Mouse (Mus musculus): ENCODE results near the gene Tsnaxip1. TPM values are rescaled to one million over a fixed set of nuclear protein-coding genes. Genes with fewer than 3 reads are reported as not detected.

Tsnaxip1 gene
- polyA plus RNA-seq, 1 experiment = not detected

- Histone ChIP-seq H3K27me3 (replicated peaks; ENCODE audit: control insufficient read depth, insufficient read depth, low read length) (no peaks in the 10 kb centered on the region), H3K27ac (ENCODE audit: insufficient read depth, low read depth, low read length) (no peak overlapping the region), H3K4me3 (ENCODE audit: insufficient read depth, low read depth, low read length) (no peak overlapping the region), H3K4me1 (ENCODE audit: control insufficient read depth, insufficient read depth, low read length) (peaks cover 14% of the 10 kb centered on the region), H3K36me3 (ENCODE audit: control insufficient read depth, insufficient read depth, low read length) (no peaks in the 10 kb centered on the region)
- TF ChIP-seq POLR2A (IDR thresholded peaks at IDR 0.05; ENCODE audit: low read depth, low read length) = no peak
- TF ChIP-seq CTCF (conservative IDR thresholded peaks at IDR 0.05; ENCODE audit: insufficient read depth, insufficient read length, low read depth, low read length) = no peak
- WGBS = 70% methylated on average over 3 of the region's 3 CpGs
- no peak for DNase-seq
These were observed 33.4 kb upstream of the Tsnaxip1 start for GRCm38 (mm10) chr8:105794009-105794598.

- H3K27me3 ChIP-seq (replicated peaks; ENCODE audit: control insufficient read depth, insufficient read depth, low read length) = no peaks in the 10 kb centered on the region
- no peak overlapping the region for H3K27ac ChIP-seq (ENCODE audit: insufficient read depth, low read depth, low read length)
- WGBS = 64% methylated on average over 1 of the region's 1 CpGs
- TF ChIP-seq POLR2A (IDR thresholded peaks at IDR 0.05; ENCODE audit: low read depth, low read length) (no peak), CTCF (conservative IDR thresholded peaks at IDR 0.05; ENCODE audit: insufficient read depth, insufficient read length, low read depth, low read length) (no peak)
- H3K4me1 ChIP-seq (ENCODE audit: control insufficient read depth, insufficient read depth, low read length) = peaks cover 17% of the 10 kb centered on the region
- no peak for DNase-seq
- no peak overlapping the region for H3K4me3 ChIP-seq (ENCODE audit: insufficient read depth, low read depth, low read length)
- no peaks in the 10 kb centered on the region for H3K36me3 ChIP-seq (ENCODE audit: control insufficient read depth, insufficient read depth, low read length)
These were observed 31.7 kb upstream of the Tsnaxip1 start for GRCm38 (mm10) chr8:105795785-105796184.

- WGBS = 64% methylated on average over 5 of the region's 5 CpGs
- no peak overlapping the region for H3K4me3 ChIP-seq (ENCODE audit: insufficient read depth, low read depth, low read length)
- peak; percentile 30 for DNase-seq
- peaks cover 17% of the 10 kb centered on the region for H3K4me1 ChIP-seq (ENCODE audit: control insufficient read depth, insufficient read depth, low read length)
- no peaks in the 10 kb centered on the region for H3K27me3 ChIP-seq (replicated peaks; ENCODE audit: control insufficient read depth, insufficient read depth, low read length)
- H3K27ac ChIP-seq (ENCODE audit: insufficient read depth, low read depth, low read length) = 0 out of 2 replicates have a peak overlapping the region, but pooled peaks have one; percentile 15
- no peak for TF ChIP-seq POLR2A (IDR thresholded peaks at IDR 0.05; ENCODE audit: low read depth, low read length)
- no peaks in the 10 kb centered on the region for H3K36me3 ChIP-seq (ENCODE audit: control insufficient read depth, insufficient read depth, low read length)
These were observed 29.1 kb upstream of the Tsnaxip1 start for GRCm38 (mm10) chr8:105798408-105798807.

DNA sequence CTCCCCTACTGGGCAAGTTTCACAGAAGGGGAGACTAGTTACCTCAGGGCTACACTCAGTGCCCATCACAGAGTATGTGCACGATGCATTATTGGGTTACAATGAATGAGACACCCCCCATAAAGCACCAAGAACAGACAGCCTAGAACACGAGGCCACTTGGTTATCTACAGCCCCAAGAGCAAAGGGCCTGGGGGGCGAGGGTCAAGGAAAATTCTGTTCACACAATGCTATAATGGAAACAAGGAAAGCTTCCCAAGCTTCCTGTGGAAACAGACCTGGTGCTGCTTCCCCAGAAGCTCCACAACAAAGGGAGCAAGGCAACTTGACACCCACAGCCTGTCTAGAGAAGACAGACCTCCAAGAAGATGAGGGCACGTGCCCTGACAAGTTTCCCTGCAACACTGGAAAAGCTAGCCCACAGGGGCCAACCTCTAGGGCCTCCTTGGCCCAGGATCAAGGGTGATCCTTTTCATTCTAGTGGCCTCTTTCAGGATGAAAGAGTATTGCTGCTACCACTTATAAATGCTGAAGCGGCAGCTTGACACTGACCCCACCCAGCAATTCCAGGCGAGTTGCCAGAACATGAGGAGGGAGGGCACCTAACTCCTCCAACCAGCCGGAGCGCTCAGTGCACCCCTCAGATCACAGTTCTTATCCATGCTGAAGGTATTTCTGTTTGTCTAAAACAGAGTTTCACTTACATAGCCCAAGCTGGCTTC lies 28.3 kb upstream of the Tsnaxip1 start:
- no peak overlapping the region for H3K4me3 ChIP-seq (ENCODE audit: insufficient read depth, low read depth, low read length)
- TF ChIP-seq CTCF (conservative IDR thresholded peaks at IDR 0.05; ENCODE audit: insufficient read depth, insufficient read length, low read depth, low read length) (no peak), POLR2A (IDR thresholded peaks at IDR 0.05; ENCODE audit: low read depth, low read length) (no peak)
- peak; percentile 94 for DNase-seq
- H3K4me1 ChIP-seq (ENCODE audit: control insufficient read depth, insufficient read depth, low read length) = peaks cover 17% of the 10 kb centered on the region
- H3K36me3 ChIP-seq (ENCODE audit: control insufficient read depth, insufficient read depth, low read length) = no peaks in the 10 kb centered on the region
- H3K27ac ChIP-seq (ENCODE audit: insufficient read depth, low read depth, low read length) = peak overlapping the region; percentile 15; the same call in 1 of the 2 replicates
- WGBS = 18% methylated on average over 8 of the region's 8 CpGs
- no peaks in the 10 kb centered on the region for H3K27me3 ChIP-seq (replicated peaks; ENCODE audit: control insufficient read depth, insufficient read depth, low read length)

DNA sequence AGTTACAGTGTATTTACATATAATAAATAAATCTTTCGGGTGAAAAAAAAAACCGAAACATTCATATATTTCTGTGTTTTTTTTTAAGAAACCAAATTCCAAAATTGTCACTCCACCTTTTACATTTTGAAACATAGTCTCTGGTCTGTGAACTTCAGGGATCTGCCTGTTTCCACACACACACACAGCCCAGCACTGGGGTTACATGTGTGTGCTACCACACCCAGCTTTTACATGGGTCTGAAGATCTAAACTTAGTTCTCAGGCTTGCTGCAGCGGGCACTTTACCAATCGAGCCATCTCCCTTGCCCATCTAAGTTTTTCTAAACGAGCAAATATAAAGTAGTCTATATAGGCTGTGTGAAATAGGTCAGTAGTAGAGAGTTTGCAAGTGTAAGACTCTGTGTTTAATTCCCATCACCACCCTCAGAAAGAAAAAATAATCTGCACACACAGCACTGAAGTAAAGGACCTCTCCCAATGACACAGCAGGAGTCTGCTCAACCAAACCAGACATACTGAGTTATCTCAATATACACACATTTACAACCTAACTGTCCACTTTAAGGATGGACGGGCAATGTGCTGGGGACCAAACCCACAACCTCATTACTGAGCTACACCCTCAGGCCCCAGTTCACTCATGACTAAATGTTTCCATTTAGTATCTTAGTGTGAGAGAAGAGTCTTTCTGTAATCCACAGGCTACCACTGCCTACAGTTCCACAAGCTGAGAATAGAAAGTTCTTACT lies 26.2 kb upstream of the Tsnaxip1 start:
- Histone ChIP-seq H3K4me3 (ENCODE audit: insufficient read depth, low read depth, low read length) (no peak overlapping the region), H3K36me3 (ENCODE audit: control insufficient read depth, insufficient read depth, low read length) (no peaks in the 10 kb centered on the region; the same call in none of the 2 replicates), H3K27me3 (replicated peaks; ENCODE audit: control insufficient read depth, insufficient read depth, low read length) (no peaks in the 10 kb centered on the region), H3K4me1 (ENCODE audit: control insufficient read depth, insufficient read depth, low read length) (peaks cover 24% of the 10 kb centered on the region), H3K27ac (ENCODE audit: insufficient read depth, low read depth, low read length) (no peak overlapping the region)
- TF ChIP-seq CTCF (conservative IDR thresholded peaks at IDR 0.05; ENCODE audit: insufficient read depth, insufficient read length, low read depth, low read length) = no peak
- TF ChIP-seq POLR2A (IDR thresholded peaks at IDR 0.05; ENCODE audit: low read depth, low read length) = no peak
- 95% methylated on average over 6 of the region's 6 CpGs for WGBS
- no peak for DNase-seq

- Histone ChIP-seq H3K4me1 (ENCODE audit: control insufficient read depth, insufficient read depth, low read length) (peaks cover 24% of the 10 kb centered on the region), H3K27ac (ENCODE audit: insufficient read depth, low read depth, low read length) (peak overlapping the region; percentile 89; the same call in 1 of the 2 replicates), H3K27me3 (replicated peaks; ENCODE audit: control insufficient read depth, insufficient read depth, low read length) (no peaks in the 10 kb centered on the region), H3K4me3 (ENCODE audit: insufficient read depth, low read depth, low read length) (no peak overlapping the region), H3K36me3 (ENCODE audit: control insufficient read depth, insufficient read depth, low read length) (no peaks in the 10 kb centered on the region; the same call in none of the 2 replicates)
- no peak for TF ChIP-seq CTCF (conservative IDR thresholded peaks at IDR 0.05; ENCODE audit: insufficient read depth, insufficient read length, low read depth, low read length)
- peak; percentile 90 for DNase-seq
- 40% methylated on average over 7 of the region's 7 CpGs for WGBS
These were observed 22.7 kb upstream of the Tsnaxip1 start for GRCm38 (mm10) chr8:105804797-105805196.

DNA sequence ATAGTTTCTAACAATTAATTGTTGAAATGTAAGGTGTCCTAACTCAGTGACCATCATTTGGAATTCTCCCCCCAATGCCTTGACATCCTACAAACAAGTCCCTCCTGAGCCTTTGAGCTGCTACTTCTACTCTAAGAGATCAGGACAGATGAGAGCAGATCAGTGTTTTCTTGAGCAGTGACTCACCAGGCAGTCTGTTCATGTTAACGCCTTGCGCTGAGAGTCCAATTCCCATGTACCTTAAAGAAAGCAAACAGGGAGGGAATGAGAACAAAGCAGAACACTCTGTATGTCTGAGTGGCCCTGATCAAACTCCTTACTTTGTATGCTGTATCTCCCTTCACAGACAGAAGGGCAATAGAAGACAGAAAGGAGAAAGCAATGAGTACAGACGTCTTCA lies 22.2 kb upstream of the Tsnaxip1 start:
- DNase-seq = no peak
- H3K27me3 ChIP-seq (replicated peaks; ENCODE audit: control insufficient read depth, insufficient read depth, low read length) = no peaks in the 10 kb centered on the region
- WGBS = 76% methylated on average over 3 of the region's 3 CpGs
- peak overlapping the region; percentile 89 for H3K27ac ChIP-seq (ENCODE audit: insufficient read depth, low read depth, low read length)
- H3K36me3 ChIP-seq (ENCODE audit: control insufficient read depth, insufficient read depth, low read length) = no peaks in the 10 kb centered on the region; the same call in none of the 2 replicates
- H3K4me3 ChIP-seq (ENCODE audit: insufficient read depth, low read depth, low read length) = no peak overlapping the region
- H3K4me1 ChIP-seq (ENCODE audit: control insufficient read depth, insufficient read depth, low read length) = peaks cover 26% of the 10 kb centered on the region
- TF ChIP-seq POLR2A (IDR thresholded peaks at IDR 0.05; ENCODE audit: low read depth, low read length) (no peak), CTCF (conservative IDR thresholded peaks at IDR 0.05; ENCODE audit: insufficient read depth, insufficient read length, low read depth, low read length) (no peak)
